Mouse (Mus musculus) retina, embryonic 14.5 days (tissue): ENCODE data around the gene Fgf14.
"Not testable (repeated sequence)": the region's sequence is repeated elsewhere in the genome, so short reads cannot be mapped to it uniquely, and the experiment has no call there.

ENCODE experiments used
- DNase-seq: peaks from one replicate; pipeline ENCODE4 v3.0.0-alpha.2; 2015; ENCODE audit warnings: low spot score

Gene Fgf14

DNA sequence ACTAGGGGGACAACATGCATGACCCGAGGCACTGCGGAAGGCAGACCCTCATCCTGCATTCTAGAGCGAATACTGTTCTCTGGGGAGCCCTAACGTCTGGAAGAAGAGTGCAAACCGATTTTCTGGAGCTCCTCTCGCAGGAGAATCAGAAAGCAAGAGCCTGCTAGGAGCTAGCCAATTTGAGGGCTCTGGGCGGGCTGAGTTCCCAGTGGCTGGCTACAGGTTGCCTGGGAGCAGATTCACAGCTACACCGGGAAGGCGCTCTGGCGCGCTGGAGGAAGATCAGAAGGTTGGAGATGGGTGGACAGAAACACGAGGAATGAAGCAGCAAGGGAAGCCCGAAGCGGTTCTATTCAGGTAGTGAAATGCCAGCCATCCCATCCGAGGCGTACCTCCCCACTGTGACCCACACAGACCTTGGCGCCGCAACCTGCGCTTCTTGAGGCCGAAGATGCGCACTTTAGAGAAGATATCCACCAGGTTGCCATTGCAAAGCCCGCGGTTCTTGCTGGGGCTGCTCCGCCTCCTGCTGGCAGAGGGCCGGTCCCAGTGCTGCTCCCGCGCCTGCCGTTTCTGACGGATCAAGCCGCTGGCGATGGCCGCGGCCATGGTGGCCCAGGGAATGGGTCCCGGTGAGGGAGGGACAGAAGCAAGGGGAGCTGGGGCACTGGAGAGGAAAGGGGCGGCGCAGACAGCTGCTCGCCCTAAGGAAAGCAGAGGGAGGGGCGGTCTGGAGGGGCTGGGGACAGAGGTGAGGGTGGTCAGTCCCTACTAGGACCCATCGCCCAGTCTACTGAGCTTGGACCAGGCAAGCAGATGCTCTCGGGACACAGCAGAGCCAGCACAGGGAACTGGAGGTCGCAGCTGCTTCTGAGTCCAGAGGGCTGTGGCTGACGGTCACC lies 484.8 kb downstream of the Fgf14 start:
- peak; percentile 76 for DNase-seq

DNA sequence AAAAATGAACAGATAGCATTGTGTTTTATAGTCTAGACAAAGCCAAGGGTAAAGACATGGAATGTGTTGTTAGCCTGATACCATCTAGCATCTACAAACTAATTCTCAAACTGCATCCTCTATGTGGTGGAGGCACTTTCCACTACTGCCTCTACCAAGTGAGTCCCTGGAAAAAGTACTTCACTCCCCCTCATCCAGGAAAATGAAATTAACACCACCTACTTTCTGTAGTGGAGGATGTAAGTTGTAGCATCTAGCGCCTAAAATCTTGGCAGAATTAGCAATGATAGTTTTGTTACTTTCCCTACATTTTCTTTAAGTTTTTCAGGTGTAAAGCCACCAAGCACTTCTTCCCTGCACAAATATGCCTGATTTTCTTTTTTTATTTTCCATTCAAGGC lies 496.7 kb downstream of the Fgf14 start:
- DNase-seq: no peak

DNA sequence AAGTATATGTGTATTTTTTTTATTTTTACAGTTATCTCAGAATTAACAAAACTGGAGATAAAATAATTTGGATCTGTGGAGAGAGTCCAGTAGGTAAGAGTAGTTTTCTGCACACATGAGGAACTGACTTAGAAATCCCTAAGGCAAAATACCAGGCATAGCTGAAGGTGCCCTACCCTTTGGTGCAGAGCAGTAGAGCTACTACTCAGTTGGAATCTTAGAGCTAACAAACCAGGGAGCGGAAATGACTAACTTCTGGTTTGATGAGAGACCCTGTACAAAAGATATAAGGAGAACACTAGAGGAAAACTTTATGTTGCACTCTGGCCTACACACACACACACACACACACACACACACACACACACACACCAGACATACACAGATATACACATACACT lies 502.8 kb downstream of the Fgf14 start:
- DNase-seq: no peak

DNA sequence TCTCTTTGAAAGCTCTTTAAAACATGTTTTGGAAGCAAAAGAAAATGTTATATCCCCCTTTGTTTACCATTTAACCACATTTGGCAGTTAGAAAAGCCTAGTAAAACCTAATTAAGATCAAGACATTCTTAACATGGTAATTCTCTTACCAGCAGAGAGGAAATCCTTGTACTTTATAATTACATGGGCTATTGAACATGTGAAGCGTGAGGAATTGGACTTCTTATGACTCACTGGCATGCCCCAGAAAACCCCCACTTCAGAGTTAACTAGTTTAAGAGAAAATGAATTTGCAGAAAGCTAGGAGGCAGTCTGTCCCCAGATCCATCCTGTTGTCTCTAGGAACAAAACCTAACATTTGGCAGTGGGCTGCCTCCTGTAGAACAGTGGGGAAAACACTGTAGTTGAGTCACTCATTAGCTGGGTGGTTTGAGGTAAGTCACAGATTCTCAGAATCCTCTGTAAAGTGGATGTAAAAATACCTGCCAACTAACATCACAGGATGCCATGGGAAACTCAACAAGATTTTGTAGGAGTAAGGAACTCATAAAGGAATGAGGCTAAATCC lies 513.2 kb downstream of the Fgf14 start:
- peak; percentile 56 for DNase-seq

DNA sequence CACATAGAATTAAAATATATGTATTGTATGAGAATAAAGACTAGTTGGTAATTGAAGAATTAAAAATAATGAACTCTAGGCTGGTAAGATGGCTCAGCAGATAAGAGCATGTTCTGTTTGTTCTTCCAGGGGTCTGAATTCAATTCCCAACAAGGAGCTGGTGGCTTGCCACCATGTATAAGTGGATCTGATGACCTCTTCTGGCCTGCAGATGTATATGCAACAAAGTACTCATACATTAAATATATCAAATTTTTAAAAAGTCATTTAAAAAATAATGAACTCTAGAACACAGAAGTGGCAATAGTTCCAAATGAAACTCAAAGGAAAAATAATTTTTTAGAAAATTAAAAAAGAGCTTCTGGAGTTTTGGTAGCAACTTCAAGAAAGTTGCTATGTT lies 529.5 kb downstream of the Fgf14 start:
- DNase-seq: no peak

DNA sequence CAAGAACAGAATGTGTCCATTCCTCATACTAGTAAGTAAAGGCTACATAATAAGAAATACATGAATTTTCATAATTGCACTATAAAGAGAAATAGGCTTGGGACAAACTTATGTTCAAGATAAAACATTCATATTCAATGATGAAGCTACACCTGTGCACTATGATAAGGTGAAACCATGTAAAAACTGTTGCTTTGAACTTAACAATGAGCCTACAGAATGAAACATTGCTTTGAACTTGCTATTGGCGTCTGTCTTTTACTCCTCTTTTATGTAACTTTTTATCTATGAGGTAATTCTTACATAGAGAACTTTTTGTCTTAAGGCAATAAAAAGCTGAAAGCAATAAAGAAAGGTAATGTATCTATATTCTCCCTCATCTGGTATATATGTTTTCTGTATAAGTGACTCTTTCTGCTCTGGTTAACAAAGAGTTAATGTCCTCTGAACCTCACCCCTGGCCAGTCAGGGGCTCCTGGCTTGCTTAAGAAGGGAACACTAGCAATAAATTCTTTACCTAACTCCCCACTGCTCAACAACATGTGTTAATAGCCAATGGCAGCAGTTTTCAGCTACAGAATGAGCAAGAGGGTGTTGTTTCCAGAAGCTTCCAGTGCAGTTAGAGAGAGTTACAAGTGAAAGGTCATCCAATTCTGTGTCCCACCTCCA lies 569.6 kb downstream of the Fgf14 start:
- no peak for DNase-seq

DNA sequence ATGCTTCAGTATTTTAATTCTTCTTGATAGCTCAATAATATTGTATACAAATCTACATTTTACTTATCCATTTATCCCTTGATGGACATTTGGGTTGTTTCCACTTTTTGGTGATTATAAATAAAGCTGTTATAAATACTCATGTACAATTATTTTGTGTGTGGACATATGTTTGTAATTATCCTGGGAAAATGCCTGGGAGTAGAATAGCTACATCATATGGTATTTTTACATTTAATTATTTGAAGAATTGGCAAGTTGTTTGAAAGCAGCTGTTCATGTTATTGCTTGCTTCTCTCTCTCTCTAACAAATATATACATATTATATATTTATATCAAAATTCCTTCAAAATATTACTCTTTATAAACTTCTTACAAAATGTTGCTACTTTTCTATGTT lies 593.8 kb downstream of the Fgf14 start:
- no peak for DNase-seq

DNA sequence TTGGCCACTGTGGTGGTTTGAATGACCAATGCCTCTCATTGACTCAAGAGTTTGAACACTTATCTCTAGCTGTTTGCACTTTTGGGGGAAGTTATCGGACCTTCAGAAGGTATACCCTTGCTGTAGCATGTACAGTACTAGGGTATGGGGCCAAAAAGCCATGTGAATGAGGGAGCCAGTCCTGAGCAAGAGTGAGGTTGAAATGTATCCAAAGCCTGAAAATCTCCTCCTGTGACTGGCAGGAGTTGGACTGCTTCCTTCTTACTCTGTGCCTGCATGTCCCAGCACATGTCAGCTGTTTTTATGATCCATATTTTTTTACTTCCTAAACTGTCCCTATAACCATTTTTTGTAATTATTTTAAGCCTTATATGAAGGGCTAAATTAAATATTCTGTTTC lies 632.9 kb downstream of the Fgf14 start:
- no peak for DNase-seq

DNA sequence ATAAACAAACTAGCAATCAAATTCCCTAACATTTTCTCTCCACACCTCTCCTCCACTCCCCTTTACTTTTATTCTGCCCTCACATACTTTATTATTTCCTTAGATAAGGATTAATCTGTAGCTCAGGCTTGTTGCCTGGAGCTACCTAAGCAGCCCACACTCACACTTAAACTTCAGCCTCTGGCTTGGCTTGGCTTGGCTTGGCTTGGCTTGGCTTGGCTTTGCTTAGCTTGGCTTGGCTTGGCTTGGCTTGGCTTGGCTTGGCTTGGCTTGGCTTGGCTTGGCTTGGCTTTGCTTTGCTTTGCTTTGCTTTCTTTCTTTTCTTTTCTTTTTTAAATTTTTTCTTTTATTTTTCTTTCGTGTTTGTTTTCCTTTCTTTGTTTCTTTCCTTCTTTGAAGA lies 636.3 kb downstream of the Fgf14 start:
- DNase-seq: no peak

DNA sequence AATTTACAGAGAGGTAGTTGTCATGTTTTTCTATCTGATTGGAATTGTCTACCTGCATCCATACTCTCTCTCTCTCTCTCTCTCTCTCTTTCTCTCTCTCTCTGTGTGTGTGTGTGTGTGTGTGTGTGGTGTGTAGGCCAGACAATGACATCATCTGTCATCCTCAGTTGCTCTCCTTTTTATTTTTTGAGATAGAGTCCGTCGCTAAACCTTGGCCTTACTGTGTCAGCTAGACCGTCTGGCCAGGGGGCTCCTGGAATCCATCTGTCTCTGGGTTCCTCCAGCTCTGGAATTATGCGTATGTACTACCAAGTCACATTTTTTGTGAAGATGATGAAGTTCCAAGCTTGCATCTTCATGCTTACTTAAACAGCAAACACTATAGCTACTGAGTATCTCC lies 639.5 kb downstream of the Fgf14 start:
- DNase-seq: peak; percentile 32

DNA sequence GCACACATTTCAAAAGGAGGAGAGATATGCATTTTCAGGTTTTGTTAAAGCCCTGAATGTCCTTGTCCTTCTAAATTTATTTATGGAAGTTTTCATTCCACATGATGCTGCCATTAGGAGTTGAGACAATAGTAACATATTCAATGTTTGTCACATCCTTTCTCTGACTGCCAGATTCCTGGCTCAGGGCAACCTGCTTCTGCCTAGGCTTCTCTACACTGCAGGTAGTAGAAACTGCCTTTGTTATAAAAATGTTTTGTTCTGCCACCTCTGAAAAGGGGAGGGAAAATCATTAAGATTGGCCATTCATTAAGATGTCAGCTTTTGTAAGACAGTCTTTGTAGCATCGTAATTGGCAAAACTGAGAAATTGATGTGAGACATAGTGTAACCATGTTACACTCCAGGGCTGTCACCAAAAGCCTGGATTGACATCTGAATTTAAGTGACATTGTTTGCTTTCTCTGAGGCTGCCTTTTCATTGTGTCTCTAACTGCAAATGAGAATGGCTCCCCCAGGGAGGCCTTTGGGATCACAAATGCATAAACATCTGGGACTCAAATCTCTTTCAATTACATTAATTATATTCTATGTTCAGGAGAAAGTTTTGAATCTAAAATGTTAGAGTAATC lies 640.2 kb downstream of the Fgf14 start:
- DNase-seq: peak; percentile 60

DNA sequence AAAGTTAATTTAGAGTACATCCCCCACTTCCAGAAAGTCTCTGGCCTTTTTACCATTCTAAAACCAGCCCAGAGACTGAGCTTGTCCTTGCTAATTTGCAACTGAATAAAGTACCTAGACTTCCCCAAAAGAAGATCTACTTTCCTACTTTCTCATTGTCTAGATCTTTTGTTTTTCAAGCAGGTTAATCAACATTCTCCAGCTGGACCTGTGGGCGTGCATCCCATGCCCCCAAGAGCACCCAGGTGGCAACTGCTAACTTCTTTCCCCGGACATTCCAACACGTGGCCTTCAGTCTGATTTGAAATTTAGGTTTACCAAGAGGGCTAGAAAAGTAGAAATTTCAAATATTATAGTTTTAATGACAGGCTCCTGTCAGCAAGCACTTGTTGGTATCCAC lies 643.6 kb downstream of the Fgf14 start:
- not testable (repeated sequence) for DNase-seq

DNA sequence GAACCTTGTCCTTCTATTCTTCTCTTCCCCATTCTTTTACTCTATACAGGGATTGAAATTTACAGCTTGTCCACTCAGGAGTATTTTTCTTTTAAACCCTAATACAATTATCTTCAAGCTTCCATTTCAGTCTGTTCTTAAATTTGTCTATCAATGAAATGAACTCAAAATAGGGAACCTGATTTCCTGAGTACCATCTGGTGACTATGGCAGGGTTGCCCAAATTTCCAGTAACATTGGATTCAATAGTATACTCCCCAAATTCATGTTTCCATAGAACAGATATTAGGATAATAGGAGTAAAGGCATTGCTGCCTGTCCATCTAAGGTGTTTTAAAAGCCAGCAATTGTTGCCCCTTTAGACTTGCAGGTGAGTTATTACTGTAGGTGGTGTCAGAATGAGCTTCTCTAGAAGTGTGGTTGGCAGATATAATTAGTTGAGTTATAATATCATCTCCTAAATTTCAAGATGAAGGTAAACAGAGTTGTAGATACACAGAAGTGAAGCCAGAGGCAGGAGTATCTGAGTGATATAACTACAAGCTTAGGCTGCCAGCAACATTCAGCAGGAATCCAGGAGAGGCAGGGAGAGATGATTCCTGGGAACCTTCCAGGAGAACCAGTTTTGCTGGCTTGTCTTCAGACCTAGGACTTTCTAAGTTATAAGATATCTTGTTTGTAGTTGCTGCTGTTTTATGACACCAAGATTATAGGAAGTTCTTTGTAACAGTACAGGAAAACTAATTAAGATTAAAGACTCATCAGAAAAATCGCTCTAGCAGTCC lies 648.8 kb downstream of the Fgf14 start:
- no peak for DNase-seq

DNA sequence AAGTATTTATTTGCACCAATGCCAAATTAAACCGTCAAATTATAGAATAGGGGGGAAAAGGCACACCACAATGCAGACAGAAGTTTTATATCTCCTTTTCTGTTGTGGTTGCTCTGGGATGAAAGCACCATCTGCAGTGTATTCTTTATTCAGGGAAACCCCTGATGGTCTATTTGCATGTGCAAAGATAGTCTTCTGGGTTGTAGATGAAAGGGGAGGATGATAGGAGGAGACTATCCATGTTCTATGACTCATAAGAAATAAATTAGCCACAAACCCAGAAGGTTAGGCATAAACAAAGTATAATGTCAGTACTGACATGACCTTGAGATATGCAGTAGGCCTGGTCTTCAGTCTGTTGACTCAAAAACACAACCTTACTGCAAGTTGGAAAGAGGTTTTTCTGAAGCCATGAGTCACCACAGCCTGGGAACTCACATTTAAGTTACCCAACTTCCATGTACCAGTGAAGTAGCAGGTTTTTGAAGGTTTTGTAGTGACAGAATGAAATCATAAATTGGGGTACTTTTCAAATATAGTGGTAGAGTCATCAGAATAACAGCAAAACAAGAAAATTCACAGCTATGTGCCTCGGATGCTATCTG lies 686.2 kb downstream of the Fgf14 start:
- no peak for DNase-seq

DNA sequence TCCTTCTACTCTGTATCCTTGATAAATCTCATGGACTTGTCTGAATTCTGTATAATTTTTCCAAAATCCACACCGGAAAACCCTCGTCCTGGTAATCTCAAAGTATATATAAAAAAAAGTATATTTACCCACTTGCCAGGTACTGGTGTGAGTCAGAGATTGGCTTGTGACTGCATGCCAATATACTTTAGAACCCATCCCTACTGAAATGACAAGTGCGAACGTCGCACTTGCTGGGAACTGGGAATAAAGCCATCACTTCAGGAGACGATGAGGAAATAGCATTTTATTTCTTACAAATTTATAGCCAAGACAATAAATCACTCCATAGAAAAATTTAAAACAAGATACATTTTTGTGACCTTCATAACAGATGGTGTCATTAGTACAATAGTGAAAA lies 708.9 kb downstream of the Fgf14 start:
- DNase-seq: no peak

DNA sequence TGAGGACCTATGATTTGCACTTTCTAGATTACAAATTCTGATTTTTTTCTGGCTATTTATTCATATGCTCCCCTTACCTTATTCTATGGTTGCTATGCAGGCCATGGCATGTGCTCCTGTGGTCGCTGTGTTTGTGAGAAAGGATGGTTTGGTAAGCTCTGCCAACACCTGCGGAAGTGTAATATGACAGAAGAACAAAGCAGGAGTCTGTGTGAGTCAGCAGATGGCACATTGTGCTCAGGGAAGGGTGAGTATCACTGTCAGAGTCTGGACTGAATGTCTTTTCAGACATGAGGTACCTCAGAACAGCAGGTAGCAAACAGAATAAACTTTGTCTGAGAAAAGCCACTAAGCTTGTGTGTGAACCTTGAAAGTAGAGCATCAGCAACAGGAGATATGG lies 710.4 kb downstream of the Fgf14 start:
- DNase-seq: no peak
